Mouse (Mus musculus) A20 (cell line): ENCODE results near the gene Dand5.

ENCODE experiments used
- DNase-seq: peaks from one replicate; pipeline ENCODE4 v3.0.0-alpha.2; 2011; ENCODE audit warnings: low read depth, low spot score

The Dand5 gene

GRCm38 (mm10) chr8:84770100-84770953 lies 52.3 kb downstream of the Dand5 start:
- DNase-seq: no peak

- no peak for DNase-seq
Measured at GRCm38 (mm10) chr8:84769324-84769723, 53.3 kb downstream of the Dand5 start.

GRCm38 (mm10) chr8:84768343-84769095 lies 54.1 kb downstream of the Dand5 start:
- no peak for DNase-seq

GRCm38 (mm10) chr8:84767221-84767620 lies 55.4 kb downstream of the Dand5 start:
- DNase-seq: no peak

GRCm38 (mm10) chr8:84766422-84766821 lies 56.2 kb downstream of the Dand5 start:
- DNase-seq: no peak

- no peak for DNase-seq
Measured at GRCm38 (mm10) chr8:84765629-84766028, 57.0 kb downstream of the Dand5 start.
